Comparison of ENCODE assay signal across 8 mouse cellular contexts in genomic region chr9:95510693-95511404, GRCm38 (mm10). TPM values are rescaled to one million over a fixed set of nuclear protein-coding genes. Genes with fewer than 3 reads are reported as not detected.
DNase-seq lines count a peak whose midpoint lies in the region; ATAC-seq and TF ChIP-seq lines count a peak whose summit lies in the region.

No protein-coding gene starts in this region.

- no peaks in the 10 kb centered on the region for H3K27me3 ChIP-seq in kidney, adult 2 months (replicated peaks; ENCODE audit: control insufficient read depth, insufficient read depth, low read length)
- H3K27me3 ChIP-seq in embryonic facial prominence, embryonic 15.5 days = no peaks in the 10 kb centered on the region
- H3K27me3 ChIP-seq in limb, embryonic 13.5 days = no peaks in the 10 kb centered on the region

- no peak for TF ChIP-seq POLR2A in kidney, adult 2 months (IDR thresholded peaks at IDR 0.05; ENCODE audit: low read depth, low read length)
- TF ChIP-seq POLR2A in olfactory bulb, adult 2 months (IDR thresholded peaks at IDR 0.05; ENCODE audit: insufficient read depth, low read depth, low read length) = no peak

- DNase-seq in kidney, adult 2 months = no peak
- DNase-seq in kidney, adult 8-10 months = no peak
- peak; percentile 25 for DNase-seq in Muller cell, postnatal 12 days (ENCODE audit: inconsistent ontology term)
- no peak for DNase-seq in right cerebral cortex, adult 18-20 months
- no peak for DNase-seq in left cerebral cortex, adult 11 months (ENCODE audit: low spot score)

- peak overlapping the region; percentile 94 for H3K9ac ChIP-seq in embryonic facial prominence, embryonic 15.5 days
- peak overlapping the region; percentile 95 for H3K9ac ChIP-seq in limb, embryonic 13.5 days

- H3K4me3 ChIP-seq in kidney, adult 2 months (ENCODE audit: insufficient read depth, low read depth, low read length) = peak overlapping the region; percentile 89
- H3K4me3 ChIP-seq in embryonic facial prominence, embryonic 15.5 days (replicated peaks) = peak overlapping the region; percentile 98
- peak overlapping the region; percentile 98 for H3K4me3 ChIP-seq in limb, embryonic 13.5 days
- H3K4me3 ChIP-seq in olfactory bulb, adult 2 months (ENCODE audit: insufficient read depth, low read depth, low read length) = peak overlapping the region; percentile 68

- H3K36me3 ChIP-seq in kidney, adult 2 months (ENCODE audit: control insufficient read depth, insufficient read depth, low read length) = no peaks in the 10 kb centered on the region
- peaks cover 5% of the 10 kb centered on the region; the same call in 1 of the 2 replicates for H3K36me3 ChIP-seq in embryonic facial prominence, embryonic 15.5 days
- peaks cover 6% of the 10 kb centered on the region; the same call in 1 of the 2 replicates for H3K36me3 ChIP-seq in limb, embryonic 13.5 days

- H3K4me1 ChIP-seq in kidney, adult 2 months (ENCODE audit: control insufficient read depth, insufficient read depth, low read length) = peaks cover 7% of the 10 kb centered on the region; the same call in 1 of the 2 replicates
- H3K4me1 ChIP-seq in embryonic facial prominence, embryonic 15.5 days = peaks cover 19% of the 10 kb centered on the region
- H3K4me1 ChIP-seq in limb, embryonic 13.5 days = peaks cover 22% of the 10 kb centered on the region
- H3K4me1 ChIP-seq in olfactory bulb, adult 2 months (ENCODE audit: control insufficient read depth, insufficient read depth, low read length) = peaks cover 2% of the 10 kb centered on the region; the same call in 1 of the 2 replicates

- H3K27ac ChIP-seq in kidney, adult 2 months (ENCODE audit: insufficient read depth, low read depth, low read length) = peak overlapping the region; percentile 89; the same call in 1 of the 2 replicates
- H3K27ac ChIP-seq in embryonic facial prominence, embryonic 15.5 days (replicated peaks) = peak overlapping the region; percentile 88
- H3K27ac ChIP-seq in limb, embryonic 13.5 days = peak overlapping the region; percentile 85
- H3K27ac ChIP-seq in olfactory bulb, adult 2 months (ENCODE audit: insufficient read depth, low read depth, low read length) = no peak overlapping the region

- 2% methylated on average over 21 of the region's 21 CpGs for WGBS in kidney, adult 2 months
- 6% methylated on average over 21 of the region's 21 CpGs for WGBS in embryonic facial prominence, embryonic 15.5 days
- WGBS in limb, embryonic 13.5 days = 4% methylated on average over 21 of the region's 21 CpGs
- WGBS in olfactory bulb, adult 2 months = 9% methylated on average over 21 of the region's 21 CpGs

- no peaks in the 10 kb centered on the region for H3K9me3 ChIP-seq in embryonic facial prominence, embryonic 15.5 days (replicated peaks)
- H3K9me3 ChIP-seq in limb, embryonic 13.5 days = no peaks in the 10 kb centered on the region

- no peak for ATAC-seq in embryonic facial prominence, embryonic 15.5 days (ENCODE audit: insufficient number of reproducible peaks, low FRiP score, low TSS enrichment, low read depth)
- ATAC-seq in limb, embryonic 13.5 days (ENCODE audit: low FRiP score, low read depth) = peak; percentile 3; the same call in 1 of the 2 replicates

- no peak for TF ChIP-seq CTCF in kidney, adult 2 months (conservative IDR thresholded peaks at IDR 0.05; ENCODE audit: insufficient read depth, insufficient read length, low read depth, low read length)
- TF ChIP-seq CTCF in olfactory bulb, adult 2 months (IDR thresholded peaks at IDR 0.05; ENCODE audit: insufficient read depth, low read depth, low read length) = no peak

- peak overlapping the region; percentile 79 for H3K4me2 ChIP-seq in embryonic facial prominence, embryonic 15.5 days (replicated peaks)
- H3K4me2 ChIP-seq in limb, embryonic 13.5 days (replicated peaks) = peak overlapping the region; percentile 87

RNA-seq across cellular contexts. Expression of gene U2surp, which starts 0.9 kb away (rescaled TPM):
- polyA plus RNA-seq in kidney, adult 2 months (2012; rRNA removed) = 3.0 and 4.8 TPM in 2 replicates
- polyA plus RNA-seq in embryonic facial prominence, embryonic 15.5 days (2015; fragmentation: Nextera tagmentation; extraction: Ambion mirVana) = 128 and 132 TPM in 2 replicates
- 158 and 161 TPM in 2 replicates for polyA plus RNA-seq in limb, embryonic 13.5 days (2015; fragmentation: Nextera tagmentation; extraction: Ambion mirVana)
- 129 TPM in 1 of 2 replicates, not detected in the other for polyA plus RNA-seq in olfactory bulb, adult 2 months (2012; ENCODE audit: insufficient read depth, insufficient read length, low replicate concordance, missing spikeins)

RNA-seq across cellular contexts. Expression of gene Paqr9, which starts 48.6 kb away (rescaled TPM):
- 33.3 and 48.2 TPM in 2 replicates for polyA plus RNA-seq in kidney, adult 2 months (2012; rRNA removed)
- polyA plus RNA-seq in embryonic facial prominence, embryonic 15.5 days (2015; fragmentation: Nextera tagmentation; extraction: Ambion mirVana) = 0.23 and 0.24 TPM in 2 replicates
- polyA plus RNA-seq in limb, embryonic 13.5 days (2015; fragmentation: Nextera tagmentation; extraction: Ambion mirVana) = 0.10 and 0.24 TPM in 2 replicates
- polyA plus RNA-seq in olfactory bulb, adult 2 months (2012; ENCODE audit: insufficient read depth, insufficient read length, low replicate concordance, missing spikeins) = not detected in 2 replicates
